14 mouse cellular contexts compared by ENCODE assay signal in genomic region chr19:57487051-57487658, GRCm38 (mm10). TPM values are rescaled to one million over a fixed set of nuclear protein-coding genes. Genes with fewer than 3 reads are reported as not detected.
DNase-seq lines count a peak whose midpoint lies in the region; ATAC-seq lines count a peak whose summit lies in the region.
"Had no signal": no experiment of that assay in that cellular context is flagged by ENCODE, and none has a peak within 500 bp of the region (broad histone marks: within the 10 kb centered on the region; RNA-seq: fewer than 3 reads in every experiment).

No protein-coding gene starts in this region.

- WGBS in kidney, embryonic 14.5 days = 26% methylated on average over 13 of the region's 13 CpGs
- WGBS in limb, embryonic 10.5 days = 43% methylated on average over 13 of the region's 13 CpGs
- WGBS in neural tube, embryonic 12.5 days = 64% methylated on average over 13 of the region's 13 CpGs

- H3K9me3 ChIP-seq in kidney, embryonic 14.5 days (ENCODE audit: control insufficient read depth, low read length) = 0 out of 2 replicates have a peak, but pooled peaks cover 3% of the 10 kb centered on the region
- H3K9me3 ChIP-seq in limb, embryonic 10.5 days (replicated peaks) = no peaks in the 10 kb centered on the region
- H3K9me3 ChIP-seq in neural tube, embryonic 12.5 days = no peaks in the 10 kb centered on the region
- H3K9me3 ChIP-seq: heart, embryonic 13.5 days had no signal

- H3K27me3 ChIP-seq in kidney, embryonic 14.5 days (ENCODE audit: control insufficient read depth, insufficient read depth, low read length) = no peaks in the 10 kb centered on the region
- no peaks in the 10 kb centered on the region for H3K27me3 ChIP-seq in limb, embryonic 10.5 days (ENCODE audit: low read depth, poor library complexity, severe bottlenecking)
- H3K27me3 ChIP-seq in neural tube, embryonic 12.5 days (replicated peaks) = no peaks in the 10 kb centered on the region

- no peak overlapping the region for H3K9ac ChIP-seq in kidney, embryonic 14.5 days (ENCODE audit: low read depth, low read length)
- H3K9ac ChIP-seq in neural tube, embryonic 12.5 days = no peak overlapping the region; the same call in 1 of the 2 replicates
- H3K9ac ChIP-seq: heart, embryonic 13.5 days; liver, embryonic 14.5 days had no signal

- ATAC-seq in kidney, embryonic 14.5 days (ENCODE audit: low FRiP score, low TSS enrichment) = peak; percentile 51
- ATAC-seq in neural tube, embryonic 12.5 days (ENCODE audit: low FRiP score, low read depth) = no peak
- ATAC-seq in CD4-positive, CD25-positive, alpha-beta regulatory T cell, adult 4 months = no peak
- ATAC-seq: activated CD4-positive, CD25-positive, alpha-beta regulatory T cell, adult 4 months; intestine, postnatal 0 days had no signal

- no peak overlapping the region; the same call in 1 of the 2 replicates for H3K4me2 ChIP-seq in kidney, embryonic 14.5 days (replicated peaks; ENCODE audit: low read depth, low read length)
- H3K4me2 ChIP-seq in neural tube, embryonic 12.5 days (replicated peaks) = peak overlapping the region; percentile 25; the same call in 1 of the 2 replicates
- H3K4me2 ChIP-seq: heart, embryonic 13.5 days had no signal

- peak; percentile 39 for DNase-seq in embryo, embryonic 10.5 days (ENCODE audit: low spot score)
- DNase-seq in embryo, embryonic 10 days (ENCODE audit: low spot score) = no peak
- DNase-seq in kidney, postnatal 25 days = no peak
- no peak for DNase-seq in limb, embryonic 10.5 days (ENCODE audit: low spot score)
- DNase-seq in layer of hippocampus, adult 9-11 months = no peak
- DNase-seq: cerebellum, postnatal 14 days; gastrocnemius, adult 2 months had no signal

- H3K4me1 ChIP-seq in kidney, embryonic 14.5 days (ENCODE audit: control insufficient read depth, insufficient read depth, low read length) = peaks cover 21% of the 10 kb centered on the region; the same call in 1 of the 2 replicates
- H3K4me1 ChIP-seq in limb, embryonic 10.5 days = peaks cover 47% of the 10 kb centered on the region
- peaks cover 14% of the 10 kb centered on the region; the same call in 1 of the 2 replicates for H3K4me1 ChIP-seq in neural tube, embryonic 12.5 days

- peak overlapping the region; percentile 32 for H3K27ac ChIP-seq in kidney, embryonic 14.5 days (ENCODE audit: low read depth, low read length)
- peak overlapping the region; percentile 71; the same call in 1 of the 2 replicates for H3K27ac ChIP-seq in limb, embryonic 10.5 days
- no peak overlapping the region for H3K27ac ChIP-seq in neural tube, embryonic 12.5 days
- H3K27ac ChIP-seq: gastrocnemius, adult 2 months; heart, embryonic 13.5 days; liver, embryonic 14.5 days had no signal

- peaks cover 4% of the 10 kb centered on the region; the same call in 1 of the 2 replicates for H3K36me3 ChIP-seq in kidney, embryonic 14.5 days (ENCODE audit: control insufficient read depth, insufficient read depth, low read length)
- H3K36me3 ChIP-seq in limb, embryonic 10.5 days = peaks cover 23% of the 10 kb centered on the region
- H3K36me3 ChIP-seq in neural tube, embryonic 12.5 days = no peaks in the 10 kb centered on the region

- H3K4me3 ChIP-seq in kidney, embryonic 14.5 days (ENCODE audit: low read length) = no peak overlapping the region
- no peak overlapping the region for H3K4me3 ChIP-seq in limb, embryonic 10.5 days
- no peak overlapping the region for H3K4me3 ChIP-seq in neural tube, embryonic 12.5 days
- H3K4me3 ChIP-seq: gastrocnemius, adult 2 months; heart, embryonic 13.5 days had no signal

RNA-seq across cellular contexts. Expression of gene Trub1, which starts 34.4 kb away (rescaled TPM):
- 23.4 and 33.9 TPM in 2 replicates for polyA plus RNA-seq in kidney, embryonic 14.5 days (2014; fragmentation: Nextera tagmentation; extraction: Ambion mirVana)
- polyA plus RNA-seq in limb, embryonic 10.5 days (2016; fragmentation: Nextera tagmentation; extraction: Ambion mirVana) = 25.2 and 26.5 TPM in 2 replicates
- 17.2 and 17.7 TPM in 2 replicates for polyA plus RNA-seq in neural tube, embryonic 12.5 days (2016; fragmentation: Nextera tagmentation; extraction: Ambion mirVana)
- polyA plus RNA-seq in CD4-positive, CD25-positive, alpha-beta regulatory T cell, adult 4 months (2017; shearing (Covaris generic)) = 10 to 100 TPM; 12.6 to 12.9 TPM
